Mouse (Mus musculus): ENCODE data around the gene Ssna1. TPM values are rescaled to one million over a fixed set of nuclear protein-coding genes. Genes with fewer than 3 reads are reported as not detected.

Ssna1 gene
- polyA plus RNA-seq, 1 experiment from 2014 or later, result 246 TPM

- H3K4me3 ChIP-seq (ENCODE audit: low read depth, low read length), result peak overlapping the region; percentile 9; the same call in 1 of the 2 replicates
- no peaks in the 10 kb centered on the region for H3K9me3 ChIP-seq (ENCODE audit: control insufficient read depth, low read depth, low read length)
- H3K36me3 ChIP-seq (ENCODE audit: control insufficient read depth, insufficient read depth, low read length), result no peaks in the 10 kb centered on the region
- ATAC-seq (ENCODE audit: insufficient number of reproducible peaks, insufficient read depth, low FRiP score, low read depth), result no peak
- peak overlapping the region; percentile 23 for H3K4me2 ChIP-seq (replicated peaks; ENCODE audit: low read depth, low read length)
- H3K27me3 ChIP-seq (ENCODE audit: control insufficient read depth, insufficient read depth, low read length), result no peaks in the 10 kb centered on the region
- H3K9ac ChIP-seq (replicated peaks; ENCODE audit: low read depth, low read length), result no peak overlapping the region
- H3K4me1 ChIP-seq (ENCODE audit: control insufficient read depth, insufficient read depth, low read length), result peaks cover 6% of the 10 kb centered on the region; the same call in 1 of the 2 replicates
- H3K27ac ChIP-seq (ENCODE audit: low read length), result no peak overlapping the region
- WGBS, result under 1% methylated on average over 7 of the region's 7 CpGs
These were observed 43.8 kb downstream of the Ssna1 start for GRCm38 (mm10) chr2:25228431-25228889.

- Histone ChIP-seq H3K36me3 (ENCODE audit: control insufficient read depth, insufficient read depth, low read length) (no peaks in the 10 kb centered on the region), H3K27me3 (ENCODE audit: control insufficient read depth, insufficient read depth, low read length) (no peaks in the 10 kb centered on the region), H3K27ac (ENCODE audit: low read length) (no peak overlapping the region), H3K4me2 (replicated peaks; ENCODE audit: low read depth, low read length) (no peak overlapping the region), H3K4me1 (ENCODE audit: control insufficient read depth, insufficient read depth, low read length) (peaks cover 8% of the 10 kb centered on the region; the same call in 1 of the 2 replicates), H3K4me3 (ENCODE audit: low read depth, low read length) (no peak overlapping the region), H3K9me3 (ENCODE audit: control insufficient read depth, low read depth, low read length) (no peaks in the 10 kb centered on the region), H3K9ac (replicated peaks; ENCODE audit: low read depth, low read length) (no peak overlapping the region)
- no peak for ATAC-seq (ENCODE audit: insufficient number of reproducible peaks, insufficient read depth, low FRiP score, low read depth)
- WGBS, result 96% methylated on average over 4 of the region's 4 CpGs
These were observed 44.8 kb downstream of the Ssna1 start for GRCm38 (mm10) chr2:25227406-25227805.

DNA sequence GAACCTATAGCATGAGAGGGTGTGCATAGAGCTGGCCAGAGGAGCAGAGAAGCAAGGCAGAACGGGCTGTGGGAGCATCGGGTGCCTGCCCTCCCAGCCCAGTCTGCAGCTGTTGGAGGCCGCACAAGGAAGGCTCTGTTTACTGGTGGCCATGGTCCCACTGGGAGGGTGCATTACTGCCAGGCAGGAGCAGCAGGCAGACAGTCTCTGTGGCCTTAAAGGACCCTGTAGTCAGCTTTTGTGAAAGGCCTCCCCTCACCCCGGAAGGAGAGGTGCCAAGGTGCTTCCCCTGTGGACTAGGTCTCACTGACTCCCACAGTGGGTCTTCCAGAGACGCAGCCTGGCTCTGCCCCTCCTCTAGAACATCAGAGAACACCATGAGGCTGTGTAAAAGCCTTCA lies 45.4 kb downstream of the Ssna1 start:
- H3K27ac ChIP-seq (ENCODE audit: low read length), result 0 out of 2 replicates have a peak overlapping the region, but pooled peaks have one; percentile 3
- peaks cover 1% of the 10 kb centered on the region; the same call in 1 of the 2 replicates for H3K36me3 ChIP-seq (ENCODE audit: control insufficient read depth, insufficient read depth, low read length)
- WGBS, result 87% methylated on average over 5 of the region's 5 CpGs
- H3K27me3 ChIP-seq (ENCODE audit: control insufficient read depth, insufficient read depth, low read length), result no peaks in the 10 kb centered on the region
- no peak overlapping the region for H3K4me3 ChIP-seq (ENCODE audit: low read depth, low read length)
- H3K9ac ChIP-seq (replicated peaks; ENCODE audit: low read depth, low read length), result no peak overlapping the region
- peaks cover 8% of the 10 kb centered on the region; the same call in 1 of the 2 replicates for H3K4me1 ChIP-seq (ENCODE audit: control insufficient read depth, insufficient read depth, low read length)
- H3K9me3 ChIP-seq (ENCODE audit: control insufficient read depth, low read depth, low read length), result no peaks in the 10 kb centered on the region
- H3K4me2 ChIP-seq (replicated peaks; ENCODE audit: low read depth, low read length), result no peak overlapping the region
- ATAC-seq (ENCODE audit: insufficient number of reproducible peaks, insufficient read depth, low FRiP score, low read depth), result no peak

DNA sequence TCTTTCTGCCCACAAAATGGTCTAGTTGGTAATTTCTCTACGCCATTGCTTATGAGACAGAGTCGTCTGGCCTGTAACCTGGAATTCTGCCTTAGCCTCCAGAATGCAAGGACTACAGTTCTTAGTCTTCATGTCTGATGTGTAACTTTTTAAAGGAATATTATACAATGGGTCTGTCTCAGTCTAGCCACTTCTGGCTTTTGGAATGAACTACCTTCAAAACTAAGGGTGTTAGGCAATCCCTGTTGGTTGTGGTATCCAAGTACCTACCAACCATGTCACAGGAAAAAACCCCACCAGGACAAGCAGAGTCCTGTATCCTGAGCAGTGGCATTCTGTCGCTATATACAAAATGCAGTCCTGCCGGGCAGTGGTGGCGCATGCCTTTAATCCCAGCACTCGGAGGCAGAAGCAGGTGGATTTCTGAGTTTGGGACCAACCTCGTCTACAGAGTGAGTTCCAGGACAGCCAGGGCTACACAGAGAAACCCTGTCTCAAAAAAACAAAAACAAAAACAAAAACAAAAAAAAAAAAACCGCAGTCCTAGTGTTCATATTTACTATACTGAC lies 46.3 kb downstream of the Ssna1 start:
- 72% methylated on average over 8 of the region's 8 CpGs for WGBS
- ATAC-seq (ENCODE audit: insufficient number of reproducible peaks, insufficient read depth, low FRiP score, low read depth), result no peak
- peak overlapping the region; percentile 56 for H3K4me2 ChIP-seq (replicated peaks; ENCODE audit: low read depth, low read length)
- no peaks in the 10 kb centered on the region for H3K27me3 ChIP-seq (ENCODE audit: control insufficient read depth, insufficient read depth, low read length)
- peaks cover 6% of the 10 kb centered on the region for H3K36me3 ChIP-seq (ENCODE audit: control insufficient read depth, insufficient read depth, low read length)
- no peaks in the 10 kb centered on the region for H3K9me3 ChIP-seq (ENCODE audit: control insufficient read depth, low read depth, low read length)
- peaks cover 8% of the 10 kb centered on the region; the same call in 1 of the 2 replicates for H3K4me1 ChIP-seq (ENCODE audit: control insufficient read depth, insufficient read depth, low read length)
- peak overlapping the region; percentile 97 for H3K27ac ChIP-seq (ENCODE audit: low read length)
- H3K4me3 ChIP-seq (ENCODE audit: low read depth, low read length), result peak overlapping the region; percentile 40; the same call in 1 of the 2 replicates
- H3K9ac ChIP-seq (replicated peaks; ENCODE audit: low read depth, low read length), result no peak overlapping the region

- 2% methylated on average over 41 of the region's 41 CpGs for WGBS
- peaks cover 8% of the 10 kb centered on the region; the same call in 1 of the 2 replicates for H3K4me1 ChIP-seq (ENCODE audit: control insufficient read depth, insufficient read depth, low read length)
- no peaks in the 10 kb centered on the region for H3K27me3 ChIP-seq (ENCODE audit: control insufficient read depth, insufficient read depth, low read length)
- H3K9ac ChIP-seq (replicated peaks; ENCODE audit: low read depth, low read length), result peak overlapping the region; percentile 36; the same call in 1 of the 2 replicates
- peak overlapping the region; percentile 56 for H3K4me2 ChIP-seq (replicated peaks; ENCODE audit: low read depth, low read length)
- peak overlapping the region; percentile 89 for H3K4me3 ChIP-seq (ENCODE audit: low read depth, low read length)
- peak overlapping the region; percentile 97 for H3K27ac ChIP-seq (ENCODE audit: low read length)
- ATAC-seq (ENCODE audit: insufficient number of reproducible peaks, insufficient read depth, low FRiP score, low read depth), result peak; percentile 95
- no peaks in the 10 kb centered on the region for H3K9me3 ChIP-seq (ENCODE audit: control insufficient read depth, low read depth, low read length)
- peaks cover 6% of the 10 kb centered on the region for H3K36me3 ChIP-seq (ENCODE audit: control insufficient read depth, insufficient read depth, low read length)
These were observed 47.2 kb downstream of the Ssna1 start for GRCm38 (mm10) chr2:25224766-25225752.

GRCm38 (mm10) chr2:25224492-25224765 lies 47.8 kb downstream of the Ssna1 start, which contains the start of gene Tubb4b:
TSS of gene Tubb4b (minus strand) at chr2:25224702.
- Histone ChIP-seq H3K4me3 (ENCODE audit: low read depth, low read length) (peak within 1 kb of the TSS; percentile 89), H3K9me3 (ENCODE audit: control insufficient read depth, low read depth, low read length) (no peaks in the 10 kb centered on the region), H3K27ac (ENCODE audit: low read length) (peak within 1 kb of the TSS; percentile 97), H3K4me1 (ENCODE audit: control insufficient read depth, insufficient read depth, low read length) (peaks cover 8% of the 10 kb centered on the region; the same call in 1 of the 2 replicates), H3K4me2 (replicated peaks; ENCODE audit: low read depth, low read length) (peak within 1 kb of the TSS; percentile 89), H3K9ac (replicated peaks; ENCODE audit: low read depth, low read length) (peak within 1 kb of the TSS; percentile 82), H3K36me3 (ENCODE audit: control insufficient read depth, insufficient read depth, low read length) (peaks cover 6% of the 10 kb centered on the region), H3K27me3 (ENCODE audit: control insufficient read depth, insufficient read depth, low read length) (no peaks in the 10 kb centered on the region)
- ATAC-seq (ENCODE audit: insufficient number of reproducible peaks, insufficient read depth, low FRiP score, low read depth), result no peak
- 0% methylated on average over 17 of the region's 17 CpGs for WGBS

DNA sequence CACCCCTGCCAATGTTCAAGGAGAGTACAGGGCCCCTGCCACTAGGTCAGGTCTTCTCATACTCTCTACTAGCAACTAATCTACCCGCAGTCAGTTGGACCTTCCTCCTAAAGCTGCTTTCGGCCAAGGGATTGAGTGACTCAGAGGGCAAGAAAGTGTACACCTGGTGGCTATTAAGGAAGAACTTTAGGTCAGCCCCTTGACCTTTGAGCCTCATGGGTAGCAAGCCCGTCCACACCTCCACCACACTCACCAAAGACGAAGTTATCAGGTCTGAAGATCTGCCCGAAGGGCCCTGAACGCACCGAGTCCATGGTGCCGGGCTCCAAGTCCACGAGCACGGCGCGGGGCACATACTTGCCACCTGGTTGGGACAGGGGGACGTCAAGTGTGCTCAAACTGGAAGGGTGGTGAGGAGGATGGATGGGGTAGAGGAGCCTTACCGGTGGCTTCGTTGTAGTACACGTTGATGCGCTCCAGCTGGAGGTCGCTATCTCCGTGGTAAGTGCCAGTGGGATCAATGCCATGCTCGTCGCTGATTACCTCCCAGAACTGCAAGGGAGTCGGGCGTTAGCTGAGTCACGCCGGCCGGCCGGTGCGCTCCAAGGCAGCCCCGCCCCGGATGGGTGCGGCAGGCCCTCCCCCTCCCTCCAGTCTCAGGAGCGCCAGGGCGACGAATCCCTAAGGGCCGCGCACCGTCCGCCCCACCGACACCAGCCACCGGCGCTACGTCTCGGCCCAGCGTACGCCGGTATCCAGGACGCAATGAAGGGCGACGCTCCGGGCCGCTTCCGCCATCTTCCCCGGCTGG lies 48.4 kb downstream of the Ssna1 start:
- Histone ChIP-seq H3K27me3 (ENCODE audit: control insufficient read depth, insufficient read depth, low read length) (no peaks in the 10 kb centered on the region), H3K36me3 (ENCODE audit: control insufficient read depth, insufficient read depth, low read length) (peaks cover 6% of the 10 kb centered on the region), H3K4me2 (replicated peaks; ENCODE audit: low read depth, low read length) (peak overlapping the region; percentile 89), H3K4me3 (ENCODE audit: low read depth, low read length) (peak overlapping the region; percentile 89), H3K4me1 (ENCODE audit: control insufficient read depth, insufficient read depth, low read length) (peaks cover 8% of the 10 kb centered on the region; the same call in 1 of the 2 replicates), H3K27ac (ENCODE audit: low read length) (peak overlapping the region; percentile 96), H3K9ac (replicated peaks; ENCODE audit: low read depth, low read length) (peak overlapping the region; percentile 82), H3K9me3 (ENCODE audit: control insufficient read depth, low read depth, low read length) (no peaks in the 10 kb centered on the region)
- 1% methylated on average over 53 of the region's 53 CpGs for whole genome bisulfite sequencing
- peak; percentile 57 for ATAC-seq (ENCODE audit: insufficient number of reproducible peaks, insufficient read depth, low FRiP score, low read depth)

DNA sequence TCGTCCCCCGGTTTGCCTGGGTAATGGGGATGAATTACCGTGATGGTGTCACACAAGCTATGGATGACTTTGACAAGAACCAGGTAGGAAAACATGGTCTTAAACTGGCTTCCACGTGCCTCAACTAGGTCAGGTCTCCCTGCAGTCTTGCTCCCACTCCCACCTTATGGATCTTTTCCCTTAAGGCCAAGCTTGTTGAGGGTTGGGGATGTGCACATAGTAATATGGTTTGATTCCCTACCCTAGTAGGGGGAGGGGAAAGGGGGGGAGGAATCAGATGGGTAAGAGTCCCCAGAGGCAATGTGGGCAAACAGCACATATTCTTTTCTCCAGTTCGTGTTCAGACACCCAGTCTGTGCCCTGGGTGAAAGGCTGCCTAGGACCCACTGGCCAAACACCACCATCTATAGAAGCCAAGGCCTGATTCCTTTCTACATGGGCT lies 50.9 kb downstream of the Ssna1 start:
- peaks cover 6% of the 10 kb centered on the region for H3K36me3 ChIP-seq (ENCODE audit: control insufficient read depth, insufficient read depth, low read length)
- H3K4me2 ChIP-seq (replicated peaks; ENCODE audit: low read depth, low read length), result no peak overlapping the region
- no peak for ATAC-seq (ENCODE audit: insufficient number of reproducible peaks, insufficient read depth, low FRiP score, low read depth)
- H3K9ac ChIP-seq (replicated peaks; ENCODE audit: low read depth, low read length), result no peak overlapping the region
- no peaks in the 10 kb centered on the region for H3K27me3 ChIP-seq (ENCODE audit: control insufficient read depth, insufficient read depth, low read length)
- no peak overlapping the region for H3K4me3 ChIP-seq (ENCODE audit: low read depth, low read length)
- H3K27ac ChIP-seq (ENCODE audit: low read length), result no peak overlapping the region
- 72% methylated on average over 5 of the region's 5 CpGs for WGBS
- no peaks in the 10 kb centered on the region for H3K9me3 ChIP-seq (ENCODE audit: control insufficient read depth, low read depth, low read length)
- H3K4me1 ChIP-seq (ENCODE audit: control insufficient read depth, insufficient read depth, low read length), result peaks cover 8% of the 10 kb centered on the region; the same call in 1 of the 2 replicates

Data from stomach, embryonic 14.5 days (tissue).